Mouse (Mus musculus): Measurements from ENCODE around the gene Dstyk.

Dstyk gene

GRCm38 (mm10) chr1:132506058-132506457 is 88.7 kb downstream of the Dstyk start, which contains the start of gene Tmem81:
TSS of gene Tmem81 (plus strand) at chr1:132506230.
- in situ Hi-C loops (cut with MboI; ENCODE audit: unreplicated experiment in 2 of 2) = no loop called here

DNA sequence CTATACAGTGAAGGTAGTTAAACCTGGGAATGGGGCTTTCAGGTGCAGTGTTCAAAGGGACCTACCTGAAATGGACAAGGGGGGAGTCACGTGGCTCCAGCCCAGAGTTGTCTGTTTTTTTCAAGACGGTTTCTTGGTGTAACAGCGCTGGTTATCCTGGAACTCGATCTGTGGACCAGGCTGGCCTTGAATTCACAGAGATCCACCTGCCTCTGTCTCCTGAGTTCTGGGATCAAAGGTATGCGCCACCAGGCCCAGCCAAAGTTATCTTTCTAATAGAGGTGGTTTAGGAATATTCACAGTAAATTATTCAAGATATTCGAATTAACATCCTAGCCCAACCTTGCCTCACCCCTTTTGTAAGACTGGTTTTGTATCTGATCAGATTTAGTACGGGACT is 89.3 kb downstream of the Dstyk start:
- in situ Hi-C loops (cut with MboI; ENCODE audit: unreplicated experiment in 2 of 2) = no loop called here

DNA sequence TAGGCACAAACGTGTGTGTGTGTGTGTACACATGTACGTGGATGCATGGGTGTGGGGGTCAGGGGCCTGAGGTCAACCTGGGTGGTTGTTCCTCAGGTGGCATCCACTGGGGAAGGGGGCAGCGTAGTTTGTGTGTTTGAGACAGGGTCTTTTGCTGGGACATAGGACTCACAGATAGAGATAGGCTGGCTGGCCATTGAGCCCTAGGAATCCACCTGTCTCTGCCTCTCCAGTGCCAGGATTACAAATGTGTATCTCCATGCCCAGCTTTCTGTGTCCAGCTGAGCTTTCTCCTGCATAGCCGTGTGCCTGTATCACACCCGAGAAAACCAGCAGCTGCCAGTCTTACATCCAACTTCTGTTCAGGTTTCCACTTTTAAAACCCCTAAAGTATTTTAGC is 92.4 kb downstream of the Dstyk start:
- in situ Hi-C loops (cut with MboI; ENCODE audit: unreplicated experiment in 2 of 2) = no loop called here

DNA sequence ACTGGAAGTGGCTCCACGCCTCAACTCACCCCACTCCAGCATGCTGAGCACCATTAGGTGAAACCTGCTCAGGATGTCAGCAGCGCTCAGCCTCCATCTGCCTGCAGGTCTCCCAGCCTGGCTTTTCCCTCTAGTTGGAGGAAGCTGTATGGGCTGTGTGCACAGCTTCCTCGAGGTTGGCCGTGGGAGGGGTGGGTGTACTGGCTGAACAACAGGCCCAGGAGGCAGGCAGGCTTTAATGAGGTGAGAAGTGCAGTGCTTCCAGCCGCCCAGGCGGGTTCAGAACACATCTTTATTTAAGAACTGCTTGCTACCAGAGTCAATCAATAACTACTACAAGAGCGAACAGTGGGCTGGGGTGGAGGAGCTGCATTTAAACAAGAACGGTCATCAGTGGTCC is 94.2 kb downstream of the Dstyk start:
- in situ Hi-C loops (cut with MboI; ENCODE audit: unreplicated experiment in 2 of 2) = no loop called here

GRCm38 (mm10) chr1:132512106-132512505 is 94.8 kb downstream of the Dstyk start:
- in situ Hi-C loops (cut with MboI; ENCODE audit: unreplicated experiment in 2 of 2) = no loop called here

- in situ Hi-C loops (cut with MboI; ENCODE audit: unreplicated experiment in 2 of 2) = no loop called here
Observed at GRCm38 (mm10) chr1:132515339-132515738, 98.0 kb downstream of the Dstyk start.

Data from v-Abl transformed pro-B cells (cell line).